Mouse (Mus musculus) neural tube, embryonic 12.5 days (tissue): Measurements from ENCODE around the gene Tbc1d25. TPM values are rescaled to one million over a fixed set of nuclear protein-coding genes. Genes with fewer than 3 reads are reported as not detected.

Experiments used
- ATAC-seq: fragments of 200-750 bp; cut with Nextera tagmentation; 2 replicates; pipeline ENCODE4 v1.8.0; 2017; ENCODE audit warnings: low read depth, mild to moderate bottlenecking, moderate TSS enrichment, moderate library complexity; ENCODE audit not compliant: low FRiP score
- H3K27ac ChIP-seq: fragments of 300-500 bp; sonication (generic); 2 replicates; pipeline ENCODE4 v1.5.1; 2016
- H3K27me3 ChIP-seq: fragments of 300-500 bp; sonication (generic); replicated peaks from 2 replicates; pipeline ENCODE4 v1.6.1; 2016; ENCODE audit warnings: mild to moderate bottlenecking
- H3K36me3 ChIP-seq: fragments of 300-500 bp; sonication (generic); 2 replicates; pipeline ENCODE4 v1.6.1; 2016; ENCODE audit warnings: mild to moderate bottlenecking
- H3K4me1 ChIP-seq: fragments of 300-500 bp; sonication (generic); 2 replicates; pipeline ENCODE4 v1.6.1; 2016
- H3K4me2 ChIP-seq: fragments of 300-500 bp; sonication (generic); replicated peaks from 2 replicates; pipeline ENCODE4 v1.6.1; 2016; ENCODE audit warnings: mild to moderate bottlenecking
- H3K4me3 ChIP-seq: fragments of 300-500 bp; sonication (generic); 2 replicates; pipeline ENCODE4 v1.5.1; 2016
- H3K9ac ChIP-seq: fragments of 300-500 bp; sonication (generic); 2 replicates; pipeline ENCODE4 v1.6.1; 2016; ENCODE audit warnings: mild to moderate bottlenecking
- H3K9me3 ChIP-seq: fragments of 300-500 bp; sonication (generic); 2 replicates; pipeline ENCODE4 v1.6.1; 2016; ENCODE audit warnings: mild to moderate bottlenecking
- WGBS: fragments of 180-500 bp; shearing (Covaris S2); methylation state at CpG from one replicate; pipeline ENCODE4 v1.1.7; 2016; 5-methylcytosine and 5-hydroxymethylcytosine counted together
- polyA plus RNA-seq: library from polyadenylated mRNA; unstranded; fragments of >200 nt; fragmentation: Nextera tagmentation; extraction: Ambion mirVana; gene quantifications from 2 replicates; pipeline ENCODE4 v1.2.1, GENCODE M21; 2016

Gene Tbc1d25
- polyA plus RNA-seq, 1 experiment from 2014 or later: 16.5 TPM

DNA sequence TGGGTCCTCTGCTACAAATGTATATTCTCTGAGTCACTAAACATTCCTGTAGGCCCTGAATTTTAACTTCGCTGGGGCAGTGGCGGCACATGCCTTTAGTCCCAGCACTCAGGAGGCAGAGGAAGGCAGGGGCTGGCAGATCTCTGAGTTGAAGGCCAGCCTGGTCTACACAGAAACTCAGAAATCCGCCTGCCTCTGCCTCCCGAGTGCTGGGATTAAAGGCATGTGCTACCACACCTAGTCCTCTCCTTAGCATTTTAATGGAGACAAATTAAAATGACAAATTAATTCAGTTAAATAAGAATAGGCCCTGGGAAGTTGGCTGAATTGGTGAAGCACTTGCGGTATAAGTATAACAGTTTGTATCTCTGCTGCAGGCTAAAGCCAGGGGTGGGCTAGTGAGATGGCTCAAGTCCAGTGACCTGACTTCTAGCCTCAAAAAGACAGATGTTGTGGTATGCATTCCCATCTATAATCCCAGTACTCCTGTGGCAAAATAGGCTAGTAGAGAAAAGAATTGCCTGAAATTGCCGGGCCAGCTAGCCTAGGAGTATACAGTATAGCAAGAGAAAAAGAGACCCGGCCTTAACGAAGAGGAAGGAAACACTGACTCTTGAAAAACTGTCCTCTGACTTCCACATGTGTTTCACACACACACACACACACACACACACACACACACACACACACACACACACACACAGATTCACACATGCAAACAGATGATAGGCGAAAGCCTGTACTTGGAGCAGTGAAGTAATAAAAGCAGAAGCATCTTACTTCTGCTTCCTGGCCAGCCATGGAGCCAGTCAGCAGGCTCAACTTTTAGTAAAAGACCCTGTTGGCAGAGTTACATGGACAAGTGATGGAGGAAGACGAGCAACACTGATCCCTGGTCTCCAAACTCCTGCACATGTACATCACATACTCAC lies 8.0 kb downstream of the Tbc1d25 start:
- Histone ChIP-seq H3K9ac (no peak overlapping the region), H3K27me3 (no peaks in the 10 kb centered on the region), H3K27ac (no peak overlapping the region), H3K4me1 (no peaks in the 10 kb centered on the region), H3K36me3 (0 out of 2 replicates have a peak, but pooled peaks cover 3% of the 10 kb centered on the region), H3K9me3 (no peaks in the 10 kb centered on the region), H3K4me2 (no peak overlapping the region), H3K4me3 (no peak overlapping the region)
- ATAC-seq: no peak
- WGBS: 84% methylated on average over 10 of the region's 10 CpGs

DNA sequence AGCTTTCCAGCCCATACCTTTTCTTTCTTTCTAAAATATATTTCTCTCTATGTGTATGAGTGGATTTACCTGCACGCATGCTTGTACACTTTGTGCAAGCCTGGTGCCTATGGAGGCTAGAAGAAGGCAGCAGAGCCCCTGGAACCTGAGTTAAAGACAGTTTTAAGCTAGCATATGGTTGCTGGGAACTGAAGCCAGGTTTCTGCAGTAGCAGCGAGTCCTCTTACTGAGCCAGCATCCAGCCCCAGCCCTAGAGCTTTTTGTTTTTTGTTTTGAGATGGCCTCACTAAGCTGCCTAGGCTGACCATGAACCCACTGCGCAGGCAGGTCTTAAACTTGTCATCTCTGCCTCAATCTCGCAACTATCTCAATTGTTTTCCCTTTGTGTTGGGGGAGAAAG lies 11.5 kb downstream of the Tbc1d25 start:
- Histone ChIP-seq H3K4me2 (no peak overlapping the region), H3K27me3 (no peaks in the 10 kb centered on the region), H3K9ac (no peak overlapping the region), H3K36me3 (0 out of 2 replicates have a peak, but pooled peaks cover 3% of the 10 kb centered on the region), H3K4me1 (no peaks in the 10 kb centered on the region), H3K9me3 (no peaks in the 10 kb centered on the region), H3K27ac (no peak overlapping the region), H3K4me3 (no peak overlapping the region)
- no peak for ATAC-seq
- WGBS: 88% methylated on average over 4 of the region's 4 CpGs

GRCm38 (mm10) chrX:8163076-8163475 lies 12.9 kb downstream of the Tbc1d25 start:
- no peaks in the 10 kb centered on the region for H3K4me1 ChIP-seq
- no peaks in the 10 kb centered on the region for H3K9me3 ChIP-seq
- no peak overlapping the region for H3K27ac ChIP-seq
- 0 out of 2 replicates have a peak, but pooled peaks cover 3% of the 10 kb centered on the region for H3K36me3 ChIP-seq
- no peak overlapping the region for H3K4me2 ChIP-seq
- H3K9ac ChIP-seq: no peak overlapping the region
- no peak overlapping the region for H3K4me3 ChIP-seq
- WGBS: 89% methylated on average over 5 of the region's 5 CpGs
- ATAC-seq: no peak
- H3K27me3 ChIP-seq: no peaks in the 10 kb centered on the region

DNA sequence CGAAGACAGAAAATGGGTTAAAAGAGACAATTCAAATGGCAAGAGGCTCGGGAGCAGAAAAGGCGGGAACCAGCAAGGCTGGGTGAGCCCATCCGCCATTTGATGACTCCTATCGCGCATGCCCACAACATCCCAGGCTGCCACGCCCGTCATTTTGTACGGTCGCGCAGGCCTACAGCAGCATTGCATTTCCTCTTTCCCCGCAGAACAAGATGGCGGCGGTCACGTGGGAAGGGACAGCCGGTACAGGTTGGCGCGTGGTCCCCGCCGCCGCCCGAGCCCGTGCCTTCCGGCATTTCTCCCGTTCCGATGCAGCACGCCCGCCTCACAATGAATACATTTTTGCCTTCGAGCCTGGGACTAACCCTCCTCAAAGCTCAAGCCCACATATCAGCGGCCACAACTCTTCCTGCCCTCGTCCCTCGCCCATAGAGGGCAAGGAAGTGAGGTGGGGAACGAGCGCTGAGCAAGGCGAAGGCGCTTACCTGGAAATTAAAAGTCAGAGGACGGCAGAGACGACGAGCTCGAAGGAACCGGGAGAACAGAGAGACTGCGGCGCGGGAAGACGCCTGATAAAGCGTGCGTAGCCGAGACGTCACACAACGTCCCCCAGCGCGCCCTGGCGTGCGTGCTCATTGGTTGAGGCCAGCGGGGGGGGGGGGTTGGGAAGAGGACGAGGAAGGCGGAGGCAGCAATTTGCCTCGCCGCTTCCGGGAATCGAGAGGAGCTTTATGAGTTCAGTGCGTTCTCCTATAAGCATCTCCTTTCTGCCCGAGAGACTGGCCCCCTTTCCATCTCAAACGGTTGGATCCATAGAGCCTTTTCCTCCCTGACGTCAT lies 30.6 kb downstream of the Tbc1d25 start, which contains the start of gene Rbm3:
Gene Rbm3, minus strand, starts transcription at position 728 of the 839 bp plus-strand sequence.
- peak; percentile 98 for ATAC-seq
- WGBS: 18% methylated on average over 65 of the region's 65 CpGs
- Histone ChIP-seq H3K27ac (peak within 1 kb of the TSS; percentile 89), H3K4me3 (peak within 1 kb of the TSS; percentile 59), H3K9me3 (no peaks in the 10 kb centered on the region), H3K4me1 (peaks cover 8% of the 10 kb centered on the region; the same call in 1 of the 2 replicates), H3K9ac (peak within 1 kb of the TSS; percentile 77), H3K4me2 (peak within 1 kb of the TSS; percentile 73), H3K36me3 (peaks cover 12% of the 10 kb centered on the region), H3K27me3 (no peaks in the 10 kb centered on the region)

GRCm38 (mm10) chrX:8143750-8144149 lies 32.2 kb downstream of the Tbc1d25 start:
- no peaks in the 10 kb centered on the region for H3K27me3 ChIP-seq
- 0 out of 2 replicates have a peak overlapping the region, but pooled peaks have one; percentile 54 for H3K9ac ChIP-seq
- no peaks in the 10 kb centered on the region for H3K9me3 ChIP-seq
- H3K4me2 ChIP-seq: peak overlapping the region; percentile 73
- peaks cover 12% of the 10 kb centered on the region for H3K36me3 ChIP-seq
- no peak for ATAC-seq
- H3K4me1 ChIP-seq: peaks cover 8% of the 10 kb centered on the region; the same call in 1 of the 2 replicates
- peak overlapping the region; percentile 59 for H3K4me3 ChIP-seq
- no peak overlapping the region for H3K27ac ChIP-seq
- 72% methylated on average over 7 of the region's 7 CpGs for WGBS

DNA sequence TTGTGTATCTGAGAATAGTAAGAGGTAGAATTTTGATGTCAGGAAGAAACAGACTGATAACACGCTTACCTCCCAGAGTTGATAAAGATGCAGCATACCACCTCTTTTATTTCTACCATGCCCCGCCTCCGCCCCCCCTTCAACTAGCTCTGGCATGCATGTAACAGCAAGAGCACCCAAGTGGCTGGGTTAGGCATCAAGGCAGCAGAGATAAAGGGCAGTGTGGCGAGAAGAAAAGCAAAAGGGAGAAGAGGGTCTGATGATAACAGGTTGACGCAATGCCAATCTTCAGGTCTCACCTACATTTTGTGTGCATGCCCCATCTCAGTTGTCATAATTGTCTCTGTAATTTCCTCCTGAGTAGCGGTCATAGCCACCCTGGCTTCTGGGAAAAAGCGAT lies 33.0 kb downstream of the Tbc1d25 start:
- no peak overlapping the region for H3K27ac ChIP-seq
- H3K4me1 ChIP-seq: peaks cover 8% of the 10 kb centered on the region; the same call in 1 of the 2 replicates
- H3K9me3 ChIP-seq: no peaks in the 10 kb centered on the region
- H3K27me3 ChIP-seq: no peaks in the 10 kb centered on the region
- H3K4me2 ChIP-seq: no peak overlapping the region
- WGBS: 87% methylated on average over 7 of the region's 7 CpGs
- H3K4me3 ChIP-seq: no peak overlapping the region
- ATAC-seq: no peak
- H3K36me3 ChIP-seq: peaks cover 12% of the 10 kb centered on the region
- no peak overlapping the region for H3K9ac ChIP-seq

DNA sequence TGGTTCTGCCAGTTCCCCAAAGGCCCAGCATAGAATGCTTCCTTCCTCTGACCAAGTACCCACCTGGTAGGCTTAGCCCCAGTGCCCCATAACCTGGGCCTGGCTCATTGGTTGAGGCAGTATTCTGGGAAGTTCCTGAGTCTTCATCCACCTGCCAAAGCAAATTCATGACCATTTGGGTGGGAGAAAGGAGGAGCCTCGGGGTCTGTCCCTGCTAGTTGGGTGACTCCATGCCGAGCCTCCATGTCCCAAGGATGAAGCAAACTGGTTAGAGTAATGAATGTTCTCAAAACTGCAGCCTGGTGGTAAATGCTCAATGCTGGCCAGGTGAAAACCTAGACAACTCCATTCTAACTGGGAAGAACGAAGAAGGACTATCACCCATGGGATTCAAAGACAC lies 34.9 kb downstream of the Tbc1d25 start:
- ATAC-seq: no peak
- H3K36me3 ChIP-seq: peaks cover 12% of the 10 kb centered on the region

GRCm38 (mm10) chrX:8140446-8140845 lies 35.5 kb downstream of the Tbc1d25 start:
- Histone ChIP-seq H3K4me3 (no peak overlapping the region), H3K27ac (no peak overlapping the region), H3K36me3 (peaks cover 12% of the 10 kb centered on the region), H3K9ac (no peak overlapping the region), H3K4me1 (peaks cover 8% of the 10 kb centered on the region; the same call in 1 of the 2 replicates), H3K9me3 (no peaks in the 10 kb centered on the region), H3K4me2 (no peak overlapping the region), H3K27me3 (no peaks in the 10 kb centered on the region)
- ATAC-seq: no peak
- WGBS: 94% methylated on average over 2 of the region's 2 CpGs

More for the DNA sequence above, 34.9 kb downstream of the Tbc1d25 start:
- H3K27ac ChIP-seq: no peak overlapping the region
- peaks cover 8% of the 10 kb centered on the region; the same call in 1 of the 2 replicates for H3K4me1 ChIP-seq
- H3K4me3 ChIP-seq: no peak overlapping the region
- H3K9me3 ChIP-seq: no peaks in the 10 kb centered on the region
- 77% methylated on average over 3 of the region's 3 CpGs for WGBS
- H3K27me3 ChIP-seq: no peaks in the 10 kb centered on the region
- no peak overlapping the region for H3K9ac ChIP-seq
- H3K4me2 ChIP-seq: no peak overlapping the region

- no peak for ATAC-seq
- Histone ChIP-seq H3K4me1 (peaks cover 8% of the 10 kb centered on the region; the same call in 1 of the 2 replicates), H3K27me3 (no peaks in the 10 kb centered on the region), H3K9ac (no peak overlapping the region), H3K27ac (no peak overlapping the region), H3K36me3 (peaks cover 12% of the 10 kb centered on the region), H3K4me2 (no peak overlapping the region), H3K4me3 (no peak overlapping the region), H3K9me3 (no peaks in the 10 kb centered on the region)
- 40% methylated on average over 1 of the region's 1 CpGs for WGBS
Observed at GRCm38 (mm10) chrX:8139480-8139879, 36.5 kb downstream of the Tbc1d25 start.

GRCm38 (mm10) chrX:8135886-8136285 lies 40.1 kb downstream of the Tbc1d25 start:
- 62% methylated on average over 2 of the region's 2 CpGs for WGBS
- H3K27ac ChIP-seq: no peak overlapping the region
- H3K9ac ChIP-seq: no peak overlapping the region
- no peaks in the 10 kb centered on the region for H3K9me3 ChIP-seq
- ATAC-seq: no peak
- no peaks in the 10 kb centered on the region; the same call in 1 of the 2 replicates for H3K36me3 ChIP-seq
- H3K27me3 ChIP-seq: no peaks in the 10 kb centered on the region
- H3K4me3 ChIP-seq: no peak overlapping the region
- H3K4me1 ChIP-seq: no peaks in the 10 kb centered on the region
- no peak overlapping the region for H3K4me2 ChIP-seq

GRCm38 (mm10) chrX:8132017-8132976 lies 43.7 kb downstream of the Tbc1d25 start, which contains the start of gene Wdr13:
Wdr13 (minus strand) TSS chrX:8132892.
- H3K4me3 ChIP-seq: peak within 1 kb of the TSS; percentile 43
- no peaks in the 10 kb centered on the region for H3K27me3 ChIP-seq
- peak within 1 kb of the TSS; percentile 19 for H3K9ac ChIP-seq
- ATAC-seq: peak; percentile 89
- peaks cover 14% of the 10 kb centered on the region for H3K36me3 ChIP-seq
- H3K9me3 ChIP-seq: no peaks in the 10 kb centered on the region
- 11% methylated on average over 39 of the region's 40 CpGs for WGBS
- H3K4me2 ChIP-seq: peak within 1 kb of the TSS; percentile 51
- peak within 1 kb of the TSS; percentile 65 for H3K27ac ChIP-seq
- no peaks in the 10 kb centered on the region for H3K4me1 ChIP-seq
